13 mouse cellular contexts compared by ENCODE assay signal in genomic region chr12:117479014-117479413, GRCm38 (mm10). TPM values are rescaled to one million over a fixed set of nuclear protein-coding genes. Genes with fewer than 3 reads are reported as not detected.
DNase-seq lines count a peak whose midpoint lies in the region; ATAC-seq lines count a peak whose summit lies in the region.
"Had no signal": no experiment of that assay in that cellular context is flagged by ENCODE, and none has a peak within 500 bp of the region (broad histone marks: within the 10 kb centered on the region; RNA-seq: fewer than 3 reads in every experiment).

No protein-coding gene starts in this region.

- intact Hi-C loops in heart, postnatal 36 days (cut with DNase I), result no loop called here
- intact Hi-C loops in left cerebral cortex, postnatal 14 days (cut with DNase I), result no loop called here

- H3K9ac ChIP-seq in heart, embryonic 13.5 days, result no peak overlapping the region
- H3K9ac ChIP-seq in midbrain, embryonic 15.5 days, result no peak overlapping the region
- H3K9ac ChIP-seq: intestine, embryonic 15.5 days had no signal

- no peaks in the 10 kb centered on the region for H3K36me3 ChIP-seq in heart, embryonic 13.5 days
- no peaks in the 10 kb centered on the region for H3K36me3 ChIP-seq in midbrain, embryonic 10.5 days
- H3K36me3 ChIP-seq in midbrain, embryonic 15.5 days (replicated peaks), result no peaks in the 10 kb centered on the region
- H3K36me3 ChIP-seq: G1E; intestine, embryonic 15.5 days had no signal

- no peak for DNase-seq in heart, postnatal 36 days
- no peak for DNase-seq in midbrain, embryonic 10.5 days (ENCODE audit: low spot score)
- peak; percentile 54 for DNase-seq in lung, postnatal 36 days
- no peak for DNase-seq in right cerebral cortex, postnatal 10 days (ENCODE audit: low spot score in 2 of 2)
- no peak for DNase-seq in left cerebral cortex, postnatal 14 days (ENCODE audit: low spot score in 2 of 2)
- DNase-seq: heart, postnatal 4 days; layer of hippocampus, postnatal 36 days; spleen, adult 18-20 months; thymus, postnatal 36 days had no signal

- H3K4me3 ChIP-seq in heart, embryonic 13.5 days, result no peak overlapping the region
- H3K4me3 ChIP-seq in midbrain, embryonic 10.5 days, result no peak overlapping the region
- no peak overlapping the region for H3K4me3 ChIP-seq in midbrain, embryonic 15.5 days
- H3K4me3 ChIP-seq: intestine, embryonic 15.5 days had no signal

- H3K9me3 ChIP-seq in heart, embryonic 13.5 days, result no peaks in the 10 kb centered on the region
- H3K9me3 ChIP-seq in midbrain, embryonic 10.5 days (replicated peaks), result no peaks in the 10 kb centered on the region
- H3K9me3 ChIP-seq in midbrain, embryonic 15.5 days, result no peaks in the 10 kb centered on the region
- H3K9me3 ChIP-seq: intestine, embryonic 15.5 days had no signal

- no peak overlapping the region for H3K4me2 ChIP-seq in heart, embryonic 13.5 days
- no peak overlapping the region for H3K4me2 ChIP-seq in midbrain, embryonic 15.5 days
- H3K4me2 ChIP-seq: intestine, embryonic 15.5 days had no signal

- 44% methylated on average over 3 of the region's 3 CpGs for WGBS in heart, embryonic 13.5 days
- WGBS in midbrain, embryonic 10.5 days, result 43% methylated on average over 3 of the region's 3 CpGs
- 41% methylated on average over 3 of the region's 3 CpGs for WGBS in midbrain, embryonic 15.5 days

- no peak for ATAC-seq in heart, embryonic 13.5 days (ENCODE audit: extremely low read depth, insufficient number of reproducible peaks, low FRiP score, low TSS enrichment)
- ATAC-seq in midbrain, embryonic 15.5 days (replicated peaks), result no peak
- ATAC-seq: intestine, embryonic 15.5 days had no signal

- peak overlapping the region; percentile 36 for H3K27ac ChIP-seq in heart, embryonic 13.5 days (replicated peaks)
- H3K27ac ChIP-seq in midbrain, embryonic 10.5 days (replicated peaks), result peak overlapping the region; percentile 73
- no peak overlapping the region for H3K27ac ChIP-seq in midbrain, embryonic 15.5 days
- H3K27ac ChIP-seq: intestine, embryonic 15.5 days had no signal

- H3K27me3 ChIP-seq in heart, embryonic 13.5 days (replicated peaks), result no peaks in the 10 kb centered on the region
- peaks cover 10% of the 10 kb centered on the region for H3K27me3 ChIP-seq in midbrain, embryonic 10.5 days (ENCODE audit: low read depth, poor library complexity, severe bottlenecking)
- H3K27me3 ChIP-seq in midbrain, embryonic 15.5 days (replicated peaks), result no peaks in the 10 kb centered on the region
- H3K27me3 ChIP-seq: intestine, embryonic 15.5 days had no signal

- H3K4me1 ChIP-seq in heart, embryonic 13.5 days, result peaks cover 39% of the 10 kb centered on the region
- peaks cover 40% of the 10 kb centered on the region for H3K4me1 ChIP-seq in midbrain, embryonic 10.5 days
- 0 out of 2 replicates have a peak, but pooled peaks cover 10% of the 10 kb centered on the region for H3K4me1 ChIP-seq in midbrain, embryonic 15.5 days
- H3K4me1 ChIP-seq: intestine, embryonic 15.5 days had no signal

RNA-seq across cellular contexts. Expression of gene Rapgef5, which starts 37.3 kb away (rescaled TPM):
- polyA plus RNA-seq in heart, embryonic 13.5 days (2015; fragmentation: Nextera tagmentation; extraction: Ambion mirVana), result 16.6 and 17.6 TPM in 2 replicates
- total RNA-seq in heart, postnatal 36 days (2021), result 10 to 100 TPM; 35.6 to 40.7 TPM
- polyA plus RNA-seq in midbrain, embryonic 10.5 days (2016; fragmentation: Nextera tagmentation; extraction: Ambion mirVana), result 6.1 and 9.4 TPM in 2 replicates
- polyA plus RNA-seq in midbrain, embryonic 15.5 days (2015; fragmentation: Nextera tagmentation; extraction: Ambion mirVana), result 41.5 and 46.3 TPM in 2 replicates
- total RNA-seq in left cerebral cortex, postnatal 14 days (2021), result 100 to 1,000 TPM; 129 to 141 TPM
- polyA plus RNA-seq: G1E had no signal
